Mouse (Mus musculus): ENCODE measurements around the gene Skint1. TPM values are rescaled to one million over a fixed set of nuclear protein-coding genes. Genes with fewer than 3 reads are reported as not detected.
"Not testable (repeated sequence)": the region's sequence is repeated elsewhere in the genome, so short reads cannot be mapped to it uniquely, and the experiment has no call there.

Skint1 gene
- polyA plus RNA-seq (2014; fragmentation: Nextera tagmentation; extraction: Ambion mirVana), result not detected in 2 replicates

DNA sequence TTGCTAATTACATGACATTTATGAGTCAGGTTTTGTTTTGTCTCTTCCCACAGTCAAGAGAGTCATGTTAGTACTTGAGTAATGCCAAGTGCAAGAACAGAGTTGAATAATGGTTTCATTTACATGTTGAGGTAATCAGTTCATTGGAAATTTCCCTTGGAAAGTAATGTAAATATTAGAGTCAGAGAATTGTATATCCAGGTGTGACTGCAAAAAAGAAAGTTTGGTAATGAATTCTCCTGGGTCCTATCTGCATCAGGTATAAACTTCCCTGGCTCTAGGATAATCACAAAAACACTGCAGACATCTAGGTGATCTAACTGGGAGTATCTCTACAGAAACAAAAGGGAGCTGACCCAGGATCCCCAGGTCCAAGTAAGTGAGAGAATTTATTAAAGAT, at the start of gene Skint1:
Skint1 (plus strand) TSS at position 301 of the 400 bp plus-strand sequence.
- ATAC-seq (replicated peaks; ENCODE audit: insufficient number of reproducible peaks, low FRiP score, low TSS enrichment, low read depth), result no peak
- DNase-seq (ENCODE audit: low spot score), result no peak
- no peak within 1 kb of the TSS for H3K27ac ChIP-seq (replicated peaks; ENCODE audit: low read depth, low read length)
- no peak within 1 kb of the TSS for H3K4me3 ChIP-seq (ENCODE audit: low read depth, low read length)
- no peaks in the 10 kb centered on the region for H3K27me3 ChIP-seq (ENCODE audit: control insufficient read depth, insufficient read depth, low read length)
- H3K4me2 ChIP-seq (ENCODE audit: low read depth, low read length), result no peak within 1 kb of the TSS
- H3K4me1 ChIP-seq (ENCODE audit: control insufficient read depth, insufficient read depth, low read length), result no peaks in the 10 kb centered on the region
- no peak within 1 kb of the TSS for H3K9ac ChIP-seq (replicated peaks; ENCODE audit: low read length)
- no peaks in the 10 kb centered on the region for H3K9me3 ChIP-seq (replicated peaks; ENCODE audit: control insufficient read depth, low read length)
- H3K36me3 ChIP-seq (replicated peaks; ENCODE audit: control insufficient read depth, insufficient read depth, low read depth, low read length), result no peaks in the 10 kb centered on the region

DNA sequence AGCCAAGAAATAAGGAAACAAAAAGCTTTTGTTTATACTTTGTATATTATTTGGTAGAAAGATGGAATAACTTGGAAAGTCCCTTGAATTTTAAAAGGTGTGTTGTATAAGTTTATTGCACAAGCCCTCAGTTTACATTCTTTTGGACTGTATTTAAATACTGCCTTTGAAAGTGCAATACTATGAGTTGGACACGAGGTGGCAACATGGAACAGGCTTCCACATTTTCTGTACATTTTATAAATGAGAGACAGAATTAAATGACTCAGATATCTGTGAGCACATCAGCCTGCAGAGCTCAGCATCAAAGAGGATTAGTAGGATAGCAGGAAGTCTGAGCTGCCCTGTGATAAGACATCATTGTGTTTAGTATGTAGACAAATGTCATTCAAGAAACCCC, 44.8 kb upstream of the Skint1 start:
- Histone ChIP-seq H3K27ac (replicated peaks; ENCODE audit: low read depth, low read length) (no peak overlapping the region), H3K4me3 (ENCODE audit: low read depth, low read length) (no peak overlapping the region), H3K9ac (replicated peaks; ENCODE audit: low read length) (no peak overlapping the region), H3K4me1 (ENCODE audit: control insufficient read depth, insufficient read depth, low read length) (no peaks in the 10 kb centered on the region), H3K27me3 (ENCODE audit: control insufficient read depth, insufficient read depth, low read length) (no peaks in the 10 kb centered on the region), H3K4me2 (ENCODE audit: low read depth, low read length) (no peak overlapping the region), H3K36me3 (replicated peaks; ENCODE audit: control insufficient read depth, insufficient read depth, low read depth, low read length) (no peaks in the 10 kb centered on the region), H3K9me3 (replicated peaks; ENCODE audit: control insufficient read depth, low read length) (no peaks in the 10 kb centered on the region)
- ATAC-seq (replicated peaks; ENCODE audit: insufficient number of reproducible peaks, low FRiP score, low TSS enrichment, low read depth) (no peak), DNase-seq (ENCODE audit: low spot score) (no peak)
- WGBS, result 23% methylated on average over 1 of the region's 1 CpGs

DNA sequence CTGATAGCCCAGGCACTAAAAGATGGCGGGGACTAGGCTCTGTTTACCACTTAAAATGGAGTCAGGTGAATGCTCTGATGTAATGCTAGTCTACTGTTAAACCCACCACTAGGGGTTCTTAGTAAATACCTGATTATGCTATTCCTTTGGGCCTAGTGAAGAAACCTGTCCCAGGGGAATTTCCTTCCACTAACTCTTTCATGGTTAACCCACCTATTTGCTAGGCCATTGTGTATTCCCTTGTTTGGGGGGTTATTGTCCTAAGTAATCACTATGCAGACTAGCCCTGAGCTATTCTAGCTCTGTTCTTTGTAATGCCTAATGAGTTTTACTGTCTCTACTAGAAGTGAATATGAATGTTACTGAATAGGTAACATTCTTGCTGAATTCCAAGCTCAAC, 42.8 kb upstream of the Skint1 start:
- not testable (repeated sequence) for H3K4me2 ChIP-seq (ENCODE audit: low read depth, low read length); H3K9ac ChIP-seq (replicated peaks; ENCODE audit: low read length); H3K4me3 ChIP-seq (ENCODE audit: low read depth, low read length); H3K27ac ChIP-seq (replicated peaks; ENCODE audit: low read depth, low read length); H3K36me3 ChIP-seq (replicated peaks; ENCODE audit: control insufficient read depth, insufficient read depth, low read depth, low read length); DNase-seq (ENCODE audit: low spot score); H3K4me1 ChIP-seq (ENCODE audit: control insufficient read depth, insufficient read depth, low read length); H3K9me3 ChIP-seq (replicated peaks; ENCODE audit: control insufficient read depth, low read length); ATAC-seq (replicated peaks; ENCODE audit: insufficient number of reproducible peaks, low FRiP score, low TSS enrichment, low read depth); H3K27me3 ChIP-seq (ENCODE audit: control insufficient read depth, insufficient read depth, low read length)
- 77% methylated on average over 1 of the region's 1 CpGs for WGBS

DNA sequence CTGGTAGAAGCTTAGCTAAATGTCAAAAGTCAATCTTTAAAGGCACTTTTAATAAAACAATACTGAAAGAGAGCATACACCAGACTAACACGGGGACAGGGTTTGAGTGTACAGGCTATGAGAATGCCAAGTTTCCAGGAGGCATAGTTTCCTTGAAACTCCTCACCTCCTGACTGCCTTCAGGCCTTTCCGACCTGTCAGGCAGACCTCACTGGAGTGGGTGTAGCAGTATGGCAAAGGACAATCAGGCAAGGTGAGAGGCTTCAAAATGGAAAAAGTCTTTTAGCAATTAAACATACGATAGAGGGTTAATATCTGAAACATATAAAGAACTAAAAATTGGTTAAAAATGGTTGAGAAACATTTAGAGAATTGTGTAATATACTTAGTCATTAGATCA, 42.4 kb upstream of the Skint1 start:
- no peak overlapping the region for H3K9ac ChIP-seq (replicated peaks; ENCODE audit: low read length)
- no peaks in the 10 kb centered on the region for H3K9me3 ChIP-seq (replicated peaks; ENCODE audit: control insufficient read depth, low read length)
- no peaks in the 10 kb centered on the region for H3K4me1 ChIP-seq (ENCODE audit: control insufficient read depth, insufficient read depth, low read length)
- H3K27ac ChIP-seq (replicated peaks; ENCODE audit: low read depth, low read length), result no peak overlapping the region
- H3K27me3 ChIP-seq (ENCODE audit: control insufficient read depth, insufficient read depth, low read length), result no peaks in the 10 kb centered on the region
- H3K4me2 ChIP-seq (ENCODE audit: low read depth, low read length), result no peak overlapping the region
- no peaks in the 10 kb centered on the region for H3K36me3 ChIP-seq (replicated peaks; ENCODE audit: control insufficient read depth, insufficient read depth, low read depth, low read length)
- ATAC-seq (replicated peaks; ENCODE audit: insufficient number of reproducible peaks, low FRiP score, low TSS enrichment, low read depth) (no peak), DNase-seq (ENCODE audit: low spot score) (no peak)
- 81% methylated on average over 3 of the region's 3 CpGs for WGBS
- H3K4me3 ChIP-seq (ENCODE audit: low read depth, low read length), result no peak overlapping the region

DNA sequence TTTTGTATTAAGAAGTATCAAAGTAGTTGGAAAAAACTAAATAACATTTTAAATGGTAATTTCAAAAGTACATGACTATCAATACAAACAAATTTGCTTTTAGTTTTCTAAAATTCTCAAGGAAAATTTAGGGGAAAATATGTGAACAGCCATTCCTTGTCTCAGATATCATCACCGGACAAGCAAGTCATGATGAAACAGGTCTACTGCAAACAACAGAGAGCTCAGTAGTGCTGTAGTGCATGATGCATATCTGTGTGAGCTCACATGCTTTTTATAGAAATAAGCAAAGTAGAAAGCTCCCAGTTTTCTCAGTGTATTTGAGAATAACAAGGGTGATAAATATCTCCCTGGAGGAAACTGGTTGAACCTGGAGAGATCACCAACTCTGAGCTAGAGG, 33.4 kb upstream of the Skint1 start, which contains the start of gene Skint7:
Skint7 (plus strand) TSS at position 301 of the 400 bp plus-strand sequence.
- H3K27ac ChIP-seq (replicated peaks; ENCODE audit: low read depth, low read length), result no peak within 1 kb of the TSS
- H3K27me3 ChIP-seq (ENCODE audit: control insufficient read depth, insufficient read depth, low read length), result no peaks in the 10 kb centered on the region
- H3K9me3 ChIP-seq (replicated peaks; ENCODE audit: control insufficient read depth, low read length), result no peaks in the 10 kb centered on the region
- no peaks in the 10 kb centered on the region for H3K36me3 ChIP-seq (replicated peaks; ENCODE audit: control insufficient read depth, insufficient read depth, low read depth, low read length)
- no peak within 1 kb of the TSS for H3K4me2 ChIP-seq (ENCODE audit: low read depth, low read length)
- ATAC-seq (replicated peaks; ENCODE audit: insufficient number of reproducible peaks, low FRiP score, low TSS enrichment, low read depth), result no peak
- no peak within 1 kb of the TSS for H3K9ac ChIP-seq (replicated peaks; ENCODE audit: low read length)
- WGBS, result 91% methylated on average over 1 of the region's 1 CpGs
- no peak for DNase-seq (ENCODE audit: low spot score)
- no peak within 1 kb of the TSS for H3K4me3 ChIP-seq (ENCODE audit: low read depth, low read length)
- no peaks in the 10 kb centered on the region for H3K4me1 ChIP-seq (ENCODE audit: control insufficient read depth, insufficient read depth, low read length)

DNA sequence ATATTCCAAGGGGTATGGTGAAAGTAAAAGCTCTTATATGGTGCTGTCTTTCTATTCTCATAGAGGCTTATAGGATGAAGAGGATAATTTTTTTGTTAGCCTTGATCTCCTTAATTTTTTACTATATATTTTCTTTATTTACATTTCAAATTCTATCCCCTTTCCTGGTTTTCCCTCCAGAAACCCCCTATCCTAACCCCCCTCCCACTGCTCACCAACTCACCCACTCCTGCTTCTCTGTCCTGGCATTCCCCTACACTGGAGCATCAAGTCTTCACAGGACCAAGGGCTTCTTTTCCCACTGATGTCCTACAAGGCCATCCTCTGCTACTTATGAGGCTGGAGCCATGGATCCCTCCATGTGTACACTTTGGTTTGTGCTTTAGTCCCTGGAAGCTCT, 65.6 kb downstream of the Skint1 start, which contains the start of gene Skint4:
Skint4 (plus strand) TSS at position 301 of the 400 bp plus-strand sequence.
- H3K9ac ChIP-seq (replicated peaks; ENCODE audit: low read length), result no peak within 1 kb of the TSS
- no peak within 1 kb of the TSS for H3K4me3 ChIP-seq (ENCODE audit: low read depth, low read length)
- no peaks in the 10 kb centered on the region for H3K36me3 ChIP-seq (replicated peaks; ENCODE audit: control insufficient read depth, insufficient read depth, low read depth, low read length)
- no peak for DNase-seq (ENCODE audit: low spot score)
- H3K4me2 ChIP-seq (ENCODE audit: low read depth, low read length), result no peak within 1 kb of the TSS
- no peaks in the 10 kb centered on the region for H3K27me3 ChIP-seq (ENCODE audit: control insufficient read depth, insufficient read depth, low read length)
- no peaks in the 10 kb centered on the region for H3K9me3 ChIP-seq (replicated peaks; ENCODE audit: control insufficient read depth, low read length)
- ATAC-seq (replicated peaks; ENCODE audit: insufficient number of reproducible peaks, low FRiP score, low TSS enrichment, low read depth), result no peak
- no peak within 1 kb of the TSS for H3K27ac ChIP-seq (replicated peaks; ENCODE audit: low read depth, low read length)
- H3K4me1 ChIP-seq (ENCODE audit: control insufficient read depth, insufficient read depth, low read length), result no peaks in the 10 kb centered on the region

Other genes with a start within 250 kb of the Skint1 start
- gene Slc5a9, start 103.4 kb upstream of the Skint1 start, polyA plus RNA-seq (2014; fragmentation: Nextera tagmentation; extraction: Ambion mirVana), result 0.07 TPM in 1 of 2 replicates, not detected in the other
- not detected in 2 replicates for gene Skint8, start 86.9 kb upstream of the Skint1 start, polyA plus RNA-seq (2014; fragmentation: Nextera tagmentation; extraction: Ambion mirVana)
- not detected in 2 replicates for gene Skint7, start 33.3 kb upstream of the Skint1 start, polyA plus RNA-seq (2014; fragmentation: Nextera tagmentation; extraction: Ambion mirVana)
- not detected in 2 replicates for gene Skint4, start 65.7 kb downstream of the Skint1 start, polyA plus RNA-seq (2014; fragmentation: Nextera tagmentation; extraction: Ambion mirVana)
- not detected in 2 replicates for gene Skint3, start 226.0 kb downstream of the Skint1 start, polyA plus RNA-seq (2014; fragmentation: Nextera tagmentation; extraction: Ambion mirVana)